Mouse (Mus musculus): ENCODE measurements around the gene Sumo3.

DNA sequence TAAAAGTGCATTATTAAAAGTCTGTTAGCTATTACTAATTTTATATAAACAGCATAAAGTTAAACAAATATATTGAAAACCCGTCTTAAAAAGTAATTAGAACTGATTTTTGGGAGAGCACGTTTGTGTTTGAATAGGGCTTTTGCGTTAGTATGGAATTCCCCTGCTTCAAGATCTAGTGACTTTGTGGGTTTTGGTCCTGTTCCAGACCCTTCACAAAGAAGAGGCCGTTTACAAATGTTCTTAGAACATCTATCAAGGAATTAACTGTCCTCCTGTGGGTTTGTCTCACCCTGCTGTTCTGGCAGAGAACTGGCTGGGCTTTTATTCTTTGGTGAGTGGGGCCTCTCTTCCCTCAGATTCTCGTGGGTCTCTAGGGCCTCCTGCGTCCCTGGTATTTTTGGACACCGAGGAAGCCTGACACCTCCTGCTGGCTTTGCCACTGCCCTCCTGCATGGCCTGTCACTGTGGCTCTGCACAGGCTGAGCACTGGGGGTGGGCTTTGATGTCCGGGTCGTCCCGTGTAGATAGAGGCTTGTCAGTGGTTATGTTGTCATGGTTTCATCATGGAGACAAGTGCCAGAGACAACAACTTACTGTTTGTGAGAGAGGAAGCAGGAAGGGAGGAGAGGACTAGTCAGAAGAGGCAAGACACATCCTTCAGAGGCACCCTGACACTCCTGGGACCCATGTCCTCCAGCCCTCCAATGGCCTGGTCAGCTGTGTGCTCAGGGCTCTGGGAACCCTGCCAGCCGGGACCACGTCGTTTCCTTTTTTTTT, 28.7 kb downstream of the Sumo3 start:
- TF ChIP-seq CTCF (IDR thresholded peaks at IDR 0.05; ENCODE audit: low read depth) (no peak), EP300 (IDR thresholded peaks at IDR 0.05; ENCODE audit: low read depth) (no peak)

All from heart, postnatal 0 days (tissue).